Mouse (Mus musculus) bone marrow macrophage, adult 2 months (primary cell): ENCODE results near the gene Slc30a2. TPM values are rescaled to one million over a fixed set of nuclear protein-coding genes. Genes with fewer than 3 reads are reported as not detected.
A peak's percentile ranks its signal among the peaks of the same experiment; 100 is the strongest.

Experiments used
- H3K27ac ChIP-seq: 2 replicates; pipeline ENCODE4 v1.5.1; 2012; ENCODE audit warnings: low read depth, low read length; ENCODE audit not compliant: insufficient read depth
- H3K4me1 ChIP-seq: 2 replicates; pipeline ENCODE4 v1.6.1; 2012; ENCODE audit warnings: low read length; ENCODE audit not compliant: control insufficient read depth, insufficient read depth
- H3K4me3 ChIP-seq: 2 replicates; pipeline ENCODE4 v1.5.1; 2012; ENCODE audit warnings: mild to moderate bottlenecking, low read length, moderate library complexity; ENCODE audit not compliant: insufficient read depth
- CTCF ChIP-seq: IDR thresholded peaks from 2 replicates; pipeline ENCODE4 v1.5.1; 2012; ENCODE audit warnings: low read depth, mild to moderate bottlenecking, low read length, moderate library complexity
- POLR2A ChIP-seq: IDR thresholded peaks from 2 replicates; pipeline ENCODE4 v1.6.1; 2012; ENCODE audit warnings: mild to moderate bottlenecking, low read depth, low read length, borderline replicate concordance
- polyA plus RNA-seq: library from polyadenylated mRNA; stranded (reverse); fragments of >200 nt; gene quantifications from 2 replicates; pipeline ENCODE4 v1.2.4, GENCODE M21; 2012; ENCODE audit not compliant: missing spikeins, insufficient read depth, insufficient read length

Gene Slc30a2
- polyA plus RNA-seq, 1 experiment = not detected

DNA sequence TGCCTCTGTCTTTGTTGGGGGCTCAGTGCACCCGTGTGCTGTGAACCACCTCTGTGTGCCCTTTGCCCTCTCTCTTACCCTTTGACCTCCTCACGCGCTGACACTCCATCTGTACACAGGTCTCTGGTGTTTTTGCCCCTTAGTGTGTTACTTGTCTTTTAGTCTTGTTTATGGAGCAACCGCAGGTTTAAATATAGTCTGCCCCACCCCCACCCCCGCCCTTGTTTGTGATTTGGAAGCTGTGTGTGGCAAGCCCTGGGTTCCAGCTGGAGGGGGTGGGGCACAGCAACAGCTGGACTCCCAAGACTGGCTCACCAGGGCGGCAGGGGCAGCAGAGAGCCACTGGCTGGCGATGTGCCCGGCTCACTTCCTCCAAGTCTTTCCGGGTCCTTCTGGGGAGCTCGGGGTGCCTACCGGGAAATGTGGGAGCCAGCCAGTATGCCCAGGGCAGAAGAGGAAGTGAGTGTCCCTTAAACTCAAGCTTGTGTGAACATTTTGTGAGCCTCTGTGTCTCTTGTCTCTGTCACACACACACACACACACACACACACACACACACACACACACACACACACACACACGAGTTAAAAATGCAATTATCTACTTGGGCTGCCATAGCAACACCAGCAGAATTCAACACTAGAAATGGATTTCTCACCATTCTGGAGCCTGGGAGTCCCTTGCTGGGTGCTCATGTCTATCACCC, 35.5 kb upstream of the Slc30a2 start:
- Histone ChIP-seq H3K4me1 (peaks cover 13% of the 10 kb centered on the region), H3K4me3 (peak overlapping the region; percentile 17; the same call in 1 of the 2 replicates), H3K27ac (peak overlapping the region; percentile 72)
- TF ChIP-seq POLR2A (no peak), CTCF (no peak)

DNA sequence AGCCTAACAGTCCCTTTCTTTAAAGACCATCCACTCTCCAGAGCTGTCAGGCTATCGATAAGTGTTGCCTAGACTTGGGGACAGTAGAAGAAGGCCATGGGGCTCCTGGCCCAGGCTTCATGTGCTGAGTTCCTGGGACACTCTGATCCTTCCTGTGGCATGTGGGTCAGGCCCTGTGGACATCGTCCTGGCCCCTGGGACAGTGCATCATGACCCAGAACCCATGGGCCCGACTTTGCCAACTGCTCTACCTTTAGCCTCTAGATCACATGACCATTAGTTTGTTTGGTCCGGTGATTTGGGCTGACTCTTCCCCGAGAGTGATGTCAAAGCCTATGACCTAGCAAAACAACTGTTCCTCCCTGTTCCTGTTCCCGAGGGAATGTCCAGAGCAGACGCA, 32.9 kb upstream of the Slc30a2 start:
- H3K4me3 ChIP-seq = no peak overlapping the region
- no peak overlapping the region for H3K27ac ChIP-seq
- peaks cover 13% of the 10 kb centered on the region for H3K4me1 ChIP-seq
- TF ChIP-seq CTCF (no peak), POLR2A (no peak)

DNA sequence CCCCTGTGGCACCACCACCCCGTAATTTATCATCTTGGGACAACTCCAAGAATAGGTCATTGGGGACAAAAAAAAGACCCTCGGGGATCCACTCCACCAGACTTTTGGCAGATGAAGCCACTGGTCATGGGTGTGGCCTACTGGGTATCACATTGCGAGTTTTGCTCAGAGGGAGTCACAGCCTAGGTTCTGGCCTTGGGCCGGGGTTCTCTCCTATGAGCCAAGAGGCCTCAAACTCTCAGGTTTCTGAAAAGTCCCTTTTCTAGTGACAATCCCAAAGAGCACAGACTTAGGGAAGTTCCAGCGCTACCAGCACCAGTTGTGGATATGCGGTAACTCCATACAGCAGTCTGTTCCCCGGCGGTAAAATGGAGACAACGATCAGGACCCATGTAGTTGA, 32.3 kb upstream of the Slc30a2 start:
- no peak for TF ChIP-seq CTCF
- no peak for TF ChIP-seq POLR2A
- peaks cover 13% of the 10 kb centered on the region for H3K4me1 ChIP-seq
- no peak overlapping the region for H3K27ac ChIP-seq
- H3K4me3 ChIP-seq = no peak overlapping the region

DNA sequence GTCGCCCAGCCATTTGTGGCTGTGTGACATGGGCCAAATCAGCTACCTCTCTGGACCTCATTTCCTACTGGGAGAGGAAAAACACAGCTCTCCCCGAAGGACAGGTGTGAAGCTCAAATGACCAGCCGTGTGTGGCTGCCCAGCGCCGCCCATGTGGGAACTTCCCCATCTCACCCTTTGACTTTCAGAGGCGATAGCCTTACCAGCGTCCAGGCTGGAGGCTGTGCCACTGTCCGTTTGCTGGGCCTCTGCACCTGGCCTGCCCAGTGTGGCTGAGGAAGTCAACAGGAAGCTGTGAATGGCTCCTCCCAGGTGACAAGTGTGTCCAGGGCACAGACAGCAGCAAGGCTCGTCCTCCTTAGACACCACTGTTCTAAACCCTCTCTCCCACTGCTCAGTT, 31.2 kb upstream of the Slc30a2 start:
- TF ChIP-seq POLR2A = no peak
- TF ChIP-seq CTCF = no peak
- no peak overlapping the region for H3K4me3 ChIP-seq

DNA sequence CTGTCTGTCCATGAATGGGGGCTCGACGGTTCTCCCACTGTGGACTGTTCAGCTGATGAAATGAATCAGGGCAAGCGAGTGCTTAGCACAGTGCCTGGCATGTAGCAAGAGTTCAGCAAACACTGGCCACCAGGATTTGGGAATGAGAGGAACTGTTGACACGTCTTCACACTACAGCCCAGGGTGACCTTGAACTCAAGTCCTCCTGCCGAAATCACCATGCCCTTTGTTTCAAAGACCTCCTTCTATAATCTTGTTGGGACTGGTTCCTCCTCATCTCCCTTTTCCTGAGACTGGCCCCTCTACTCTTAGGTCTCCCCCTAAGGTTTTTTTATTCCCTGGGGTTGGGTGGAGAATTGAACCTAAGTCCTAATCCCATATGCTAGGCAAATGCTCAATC, 30.6 kb upstream of the Slc30a2 start:
- Histone ChIP-seq H3K27ac (no peak overlapping the region), H3K4me3 (no peak overlapping the region), H3K4me1 (peaks cover 7% of the 10 kb centered on the region)
- TF ChIP-seq POLR2A (no peak), CTCF (no peak)

More for the DNA sequence above, 31.2 kb upstream of the Slc30a2 start:
- H3K4me1 ChIP-seq = peaks cover 13% of the 10 kb centered on the region
- no peak overlapping the region for H3K27ac ChIP-seq

DNA sequence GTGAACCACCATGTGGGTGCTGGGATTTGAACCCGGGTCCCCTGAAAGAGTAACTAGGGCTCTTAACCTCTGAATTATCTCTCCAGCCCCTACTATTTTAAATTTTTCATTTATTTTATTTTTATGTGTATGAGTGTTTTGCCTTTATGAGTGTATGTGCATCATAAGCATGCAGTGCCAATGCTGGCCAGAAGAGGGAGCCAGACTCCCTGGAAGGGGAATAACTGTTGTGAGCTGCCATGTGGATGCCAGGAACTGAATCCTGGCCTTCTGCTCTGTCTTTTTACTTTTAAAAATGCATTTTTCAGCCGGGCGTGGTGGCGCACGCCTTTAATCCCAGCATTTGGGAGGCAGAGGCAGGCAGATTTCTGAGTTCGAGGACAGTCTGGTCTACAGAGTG, 30.1 kb upstream of the Slc30a2 start:
- Histone ChIP-seq H3K4me1 (peaks cover 5% of the 10 kb centered on the region; the same call in 1 of the 2 replicates), H3K4me3 (no peak overlapping the region), H3K27ac (no peak overlapping the region)
- TF ChIP-seq CTCF = peak; percentile 28; the same call in 1 of the 2 replicates
- no peak for TF ChIP-seq POLR2A

DNA sequence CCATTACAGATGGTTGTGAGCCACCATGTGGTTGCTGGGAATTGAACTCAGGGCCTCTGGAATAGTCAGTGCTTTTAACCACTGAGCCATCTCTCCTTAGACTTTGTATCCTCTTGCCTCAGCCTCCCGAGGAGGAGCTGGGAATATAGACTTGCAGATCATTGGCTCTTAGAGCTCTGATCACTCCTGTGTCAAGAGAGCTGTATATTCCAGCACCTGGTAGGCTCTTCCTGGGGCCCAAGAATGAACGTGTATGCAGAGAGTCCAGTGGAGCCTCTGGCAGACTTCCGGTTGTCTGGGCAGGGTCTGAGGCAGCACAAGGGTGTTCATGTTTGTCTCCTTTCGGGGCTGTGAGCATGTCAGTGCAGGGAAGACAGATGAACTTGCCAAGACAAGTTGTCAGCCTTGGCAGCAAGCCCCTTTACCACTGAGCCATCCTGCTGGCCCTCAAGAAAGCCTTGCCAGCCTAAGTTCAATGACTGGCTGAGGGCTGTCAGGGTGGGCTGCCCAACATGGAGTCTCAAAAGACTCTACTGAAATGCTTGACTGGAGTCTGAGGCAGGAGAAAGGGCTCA, 28.8 kb upstream of the Slc30a2 start:
- TF ChIP-seq CTCF (no peak), POLR2A (no peak)
- H3K4me3 ChIP-seq = no peak overlapping the region
- no peaks in the 10 kb centered on the region for H3K4me1 ChIP-seq
- H3K27ac ChIP-seq = no peak overlapping the region

DNA sequence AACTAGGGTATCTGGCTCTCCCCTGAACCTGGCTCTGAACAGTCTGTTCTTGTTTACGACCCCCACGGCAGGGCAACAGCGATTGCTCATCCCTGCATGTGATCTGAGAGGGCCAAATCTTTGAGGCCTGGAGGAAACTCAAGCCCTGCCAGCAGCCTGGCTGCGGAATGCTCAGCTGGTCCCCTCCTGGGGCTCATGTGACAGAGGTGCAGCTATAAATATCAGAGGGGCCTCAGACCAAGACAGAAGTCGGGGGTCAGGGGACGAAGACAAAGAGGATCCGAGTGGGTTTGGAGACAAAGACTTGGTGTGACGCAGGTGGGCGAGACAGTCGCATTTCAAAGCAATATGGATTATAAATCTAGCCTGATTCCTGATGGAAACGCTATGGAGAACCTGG, 28.1 kb upstream of the Slc30a2 start, which contains the start of gene Trim63:
Gene Trim63, plus strand, starts transcription at position 245 of the 400 bp plus-strand sequence.
- TF ChIP-seq CTCF (no peak), POLR2A (no peak)
- Histone ChIP-seq H3K4me3 (no peak within 1 kb of the TSS), H3K27ac (no peak within 1 kb of the TSS), H3K4me1 (no peaks in the 10 kb centered on the region)

DNA sequence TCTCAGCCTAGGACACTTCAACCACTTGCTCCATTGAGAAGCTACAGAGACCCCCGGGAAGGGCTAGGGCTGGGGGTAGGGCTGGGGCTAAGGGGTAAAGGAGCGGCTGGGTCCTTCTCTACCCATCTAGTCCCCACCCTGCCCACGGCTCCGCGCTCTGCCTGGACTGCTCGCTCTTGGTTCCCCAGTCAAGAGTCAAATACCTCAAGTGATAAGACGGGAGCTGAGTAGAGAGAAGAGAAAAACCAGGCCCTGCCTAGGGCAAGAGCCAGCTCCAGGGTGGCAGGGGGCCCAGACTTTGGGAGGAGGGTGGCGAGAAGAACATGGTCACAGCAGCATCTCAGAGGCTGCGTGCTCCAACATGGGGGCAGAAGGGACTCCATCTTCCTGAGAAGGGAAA, 27.5 kb upstream of the Slc30a2 start:
- H3K4me3 ChIP-seq = no peak overlapping the region
- no peaks in the 10 kb centered on the region for H3K4me1 ChIP-seq
- TF ChIP-seq POLR2A (no peak), CTCF (no peak)

DNA sequence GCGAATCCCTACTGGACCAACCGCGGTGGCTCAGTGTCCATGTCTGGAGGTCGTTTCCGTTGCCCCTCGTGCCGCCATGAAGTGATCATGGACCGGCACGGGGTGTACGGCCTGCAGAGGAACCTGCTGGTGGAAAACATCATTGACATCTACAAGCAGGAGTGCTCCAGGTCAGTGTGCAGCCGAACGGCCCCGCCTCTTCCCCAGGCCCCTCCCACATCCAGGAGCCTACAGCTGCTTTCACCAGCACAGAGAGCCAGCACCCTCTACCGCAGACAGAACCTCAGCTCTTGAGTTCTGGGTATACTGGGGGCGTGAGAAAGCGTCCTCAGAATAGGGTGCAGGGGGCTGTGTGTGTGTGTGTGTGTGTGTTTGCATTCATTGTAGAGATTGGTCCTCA, 26.6 kb upstream of the Slc30a2 start:
- no peak for TF ChIP-seq CTCF
- no peak for TF ChIP-seq POLR2A
- H3K27ac ChIP-seq = no peak overlapping the region
- no peaks in the 10 kb centered on the region for H3K4me1 ChIP-seq
- no peak overlapping the region for H3K4me3 ChIP-seq

More for the DNA sequence above, 27.5 kb upstream of the Slc30a2 start:
- H3K27ac ChIP-seq = no peak overlapping the region

DNA sequence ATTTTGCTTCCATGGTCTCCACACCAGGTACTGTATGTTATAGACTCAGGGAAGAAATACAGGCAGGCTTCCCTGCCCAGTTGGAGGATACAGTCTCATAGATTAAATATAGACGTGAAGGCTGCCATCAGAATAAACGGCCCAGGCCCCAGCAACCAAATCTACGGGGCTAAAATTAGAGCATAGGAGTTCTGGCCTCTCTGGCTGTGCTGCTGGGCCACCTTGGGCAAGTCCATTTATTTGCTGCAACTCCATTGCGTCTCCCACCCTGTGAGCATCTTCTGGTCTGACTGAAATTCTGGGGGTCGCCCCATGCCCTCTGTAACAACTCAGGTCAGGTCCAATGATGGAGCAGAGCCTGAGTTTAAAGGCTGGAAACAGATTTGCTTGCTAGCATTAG, 23.9 kb upstream of the Slc30a2 start:
- H3K27ac ChIP-seq = no peak overlapping the region
- TF ChIP-seq CTCF (no peak), POLR2A (no peak)
- no peaks in the 10 kb centered on the region for H3K4me1 ChIP-seq
- no peak overlapping the region for H3K4me3 ChIP-seq
